Comparison of ENCODE assay signal across 8 mouse cellular contexts in genomic region chr4:122955412-122956136, GRCm38 (mm10). TPM values are rescaled to one million over a fixed set of nuclear protein-coding genes. Genes with fewer than 3 reads are reported as not detected.
DNase-seq lines count a peak whose midpoint lies in the region; ATAC-seq lines count a peak whose summit lies in the region.

No protein-coding gene starts in this region.

- DNase-seq in CD4-positive helper T cell, adult 2 months (ENCODE audit: low read depth, low spot score) = peak; percentile 91
- peak; percentile 66 for DNase-seq in brain, embryonic 18.5 days (ENCODE audit: low read depth, low spot score)
- peak; percentile 94 for DNase-seq in kidney, postnatal 14 days
- DNase-seq in naive thymus-derived CD4-positive, alpha-beta T cell, adult 2 months (ENCODE audit: low read depth) = peak; percentile 91
- DNase-seq in splenic B cell, adult 2 months (ENCODE audit: low read depth, low spot score) = peak; percentile 82

- peaks cover 10 to 18% of the 10 kb centered on the region in 2 experiments for H3K4me1 ChIP-seq in heart, embryonic 14.5 days (ENCODE audit: control insufficient read depth in 2 of 2, insufficient read depth in 2 of 2, low read length in 2 of 2)
- peaks cover 29% of the 10 kb centered on the region for H3K4me1 ChIP-seq in liver, embryonic 12.5 days

- H3K4me2 ChIP-seq in heart, embryonic 14.5 days (ENCODE audit: low read length) = peak overlapping the region; percentile 59
- H3K4me2 ChIP-seq in liver, embryonic 12.5 days = peak overlapping the region; percentile 67

- no peak overlapping the region for H3K9ac ChIP-seq in heart, embryonic 14.5 days (ENCODE audit: low read length)
- H3K9ac ChIP-seq in liver, embryonic 12.5 days = peak overlapping the region; percentile 66

- no peaks in the 10 kb centered on the region for H3K9me3 ChIP-seq in heart, embryonic 14.5 days (ENCODE audit: control insufficient read depth, low read length)
- H3K9me3 ChIP-seq in liver, embryonic 12.5 days (replicated peaks) = no peaks in the 10 kb centered on the region

- WGBS in heart, embryonic 14.5 days = 8% methylated on average over 17 of the region's 17 CpGs
- 10% methylated on average over 17 of the region's 17 CpGs for WGBS in liver, embryonic 12.5 days (ENCODE audit: insufficient replicate concordance)

- peak overlapping the region in 1 of 2 experiments; percentile 20; a peak in 1 of 4 replicates for H3K27ac ChIP-seq in heart, embryonic 14.5 days (replicated peaks in 1 of 2; ENCODE audit: control insufficient read depth in 1 of 2, insufficient read depth in 1 of 2, low read depth in 2 of 2, low read length in 2 of 2)
- peak overlapping the region; percentile 41; the same call in 1 of the 2 replicates for H3K27ac ChIP-seq in liver, embryonic 12.5 days

- ATAC-seq in erythroid progenitor cell, adult 5-6 weeks (replicated peaks; ENCODE audit: low FRiP score, poor library complexity, severe bottlenecking) = peak; percentile 99
- peak; percentile 81 for ATAC-seq in heart, embryonic 14.5 days (ENCODE audit: insufficient number of reproducible peaks, insufficient read depth, low FRiP score, low read depth)
- ATAC-seq in liver, embryonic 12.5 days = peak; percentile 98

- H3K36me3 ChIP-seq in heart, embryonic 14.5 days (ENCODE audit: control insufficient read depth, insufficient read depth, low read length) = no peaks in the 10 kb centered on the region
- no peaks in the 10 kb centered on the region for H3K36me3 ChIP-seq in liver, embryonic 12.5 days
- H3K36me3 ChIP-seq in splenic B cell, adult 2 months (ENCODE audit: control insufficient read depth, insufficient read depth, low read length, poor library complexity, severe bottlenecking) = no peaks in the 10 kb centered on the region

- H3K27me3 ChIP-seq in heart, embryonic 14.5 days (ENCODE audit: control insufficient read depth, insufficient read depth, low read length) = peaks cover 26% of the 10 kb centered on the region
- peaks cover 53% of the 10 kb centered on the region for H3K27me3 ChIP-seq in liver, embryonic 12.5 days (replicated peaks)
- H3K27me3 ChIP-seq in splenic B cell, adult 2 months (ENCODE audit: control insufficient read depth, insufficient read depth, low read length, poor library complexity, severe bottlenecking) = no peaks in the 10 kb centered on the region

- peak overlapping the region; percentile 13 to 20; a peak in 2 of 4 replicates for H3K4me3 ChIP-seq in heart, embryonic 14.5 days (ENCODE audit: control insufficient read depth in 1 of 2, insufficient read depth in 1 of 2, low read depth in 1 of 2, low read length in 2 of 2)
- peak overlapping the region; percentile 33 for H3K4me3 ChIP-seq in liver, embryonic 12.5 days

RNA-seq across cellular contexts. Expression of gene Mfsd2a, which starts 5.4 kb away (rescaled TPM):
- not detected in 2 replicates for total RNA-seq in erythroid progenitor cell, adult 5-6 weeks (2015; ENCODE audit: low replicate concordance)
- not detected in 2 replicates for total RNA-seq in erythroid progenitor cell, adult 5-6 weeks (2017; ENCODE audit: low replicate concordance)
- polyA plus RNA-seq in heart, embryonic 14.5 days (2014; fragmentation: Nextera tagmentation; extraction: Ambion mirVana) = 0.38 and 0.42 TPM in 2 replicates
- 0.14 and 0.28 TPM in 2 replicates for polyA plus RNA-seq in liver, embryonic 12.5 days (2016; fragmentation: Nextera tagmentation; extraction: Ambion mirVana)

RNA-seq across cellular contexts. Expression of gene Mycl, which starts 39.9 kb away (rescaled TPM):
- not detected in 2 replicates for total RNA-seq in erythroid progenitor cell, adult 5-6 weeks (2015; ENCODE audit: low replicate concordance)
- not detected in 2 replicates for total RNA-seq in erythroid progenitor cell, adult 5-6 weeks (2017; ENCODE audit: low replicate concordance)
- polyA plus RNA-seq in heart, embryonic 14.5 days (2014; fragmentation: Nextera tagmentation; extraction: Ambion mirVana) = 0.35 and 0.63 TPM in 2 replicates
- polyA plus RNA-seq in liver, embryonic 12.5 days (2016; fragmentation: Nextera tagmentation; extraction: Ambion mirVana) = 1.2 and 1.6 TPM in 2 replicates
